ENCODE assay signal across 15 mouse cellular contexts in genomic region chr11:7862547-7862946, GRCm38 (mm10).
A peak's percentile ranks its signal among the peaks of the same experiment; 100 is the strongest.
DNase-seq lines count a peak whose midpoint lies in the region; ATAC-seq and TF ChIP-seq lines count a peak whose summit lies in the region.
"Had no signal": no experiment of that assay in that cellular context is flagged by ENCODE, and none has a peak within 500 bp of the region (broad histone marks: within the 10 kb centered on the region; RNA-seq: fewer than 3 reads in every experiment).

No protein-coding gene starts in this region.

- no peak for ATAC-seq in limb, embryonic 11.5 days (ENCODE audit: insufficient number of reproducible peaks, low FRiP score, low TSS enrichment, low read depth)
- ATAC-seq: forebrain, postnatal 0 days had no signal

- H3K9ac ChIP-seq in limb, embryonic 11.5 days (ENCODE audit: low read length), result no peak overlapping the region
- H3K9ac ChIP-seq: embryonic facial prominence, embryonic 15.5 days; forebrain, postnatal 0 days; liver, embryonic 14.5 days; midbrain, embryonic 12.5 days; neural tube, embryonic 15.5 days had no signal

- H3K4me1 ChIP-seq in limb, embryonic 11.5 days (ENCODE audit: control insufficient read depth, insufficient read depth, low read length), result no peaks in the 10 kb centered on the region
- H3K4me1 ChIP-seq in limb, embryonic 10.5 days, result no peaks in the 10 kb centered on the region
- H3K4me1 ChIP-seq: embryonic facial prominence, embryonic 15.5 days; midbrain, embryonic 12.5 days; neural tube, embryonic 15.5 days had no signal

- no peak overlapping the region for H3K4me3 ChIP-seq in gastrocnemius, adult 2 months
- no peak overlapping the region for H3K4me3 ChIP-seq in limb, embryonic 11.5 days (ENCODE audit: low read depth, low read length)
- H3K4me3 ChIP-seq in limb, embryonic 10.5 days, result no peak overlapping the region
- H3K4me3 ChIP-seq: embryonic facial prominence, embryonic 15.5 days; midbrain, embryonic 12.5 days; neural tube, embryonic 15.5 days had no signal

- H3K27me3 ChIP-seq in limb, embryonic 11.5 days (ENCODE audit: control insufficient read depth, insufficient read depth, low read length), result no peaks in the 10 kb centered on the region
- H3K27me3 ChIP-seq in limb, embryonic 10.5 days (ENCODE audit: low read depth, poor library complexity, severe bottlenecking), result no peaks in the 10 kb centered on the region
- H3K27me3 ChIP-seq: CH12.LX; embryonic facial prominence, embryonic 15.5 days; midbrain, embryonic 12.5 days; neural tube, embryonic 15.5 days had no signal

- H3K9me3 ChIP-seq in limb, embryonic 11.5 days (ENCODE audit: control insufficient read depth, low read length), result no peaks in the 10 kb centered on the region
- H3K9me3 ChIP-seq in limb, embryonic 10.5 days (replicated peaks), result no peaks in the 10 kb centered on the region
- H3K9me3 ChIP-seq: embryonic facial prominence, embryonic 15.5 days; midbrain, embryonic 12.5 days; neural tube, embryonic 15.5 days had no signal

- no peak overlapping the region for H3K4me2 ChIP-seq in limb, embryonic 11.5 days (ENCODE audit: low read depth, severe bottlenecking)
- H3K4me2 ChIP-seq: embryonic facial prominence, embryonic 15.5 days; midbrain, embryonic 12.5 days; neural tube, embryonic 15.5 days had no signal

- H3K36me3 ChIP-seq in limb, embryonic 11.5 days (ENCODE audit: control insufficient read depth, insufficient read depth, low read length), result no peaks in the 10 kb centered on the region
- no peaks in the 10 kb centered on the region for H3K36me3 ChIP-seq in limb, embryonic 10.5 days
- H3K36me3 ChIP-seq: embryonic facial prominence, embryonic 15.5 days; midbrain, embryonic 12.5 days; neural tube, embryonic 15.5 days had no signal

- peak; percentile 46 for TF ChIP-seq CTCF in gastrocnemius, adult 2 months (IDR thresholded peaks at IDR 0.05)

- intact Hi-C loops in gastrocnemius, adult 2 months (cut with DNase I), result no loop called here
- intact Hi-C loops in heart, postnatal 10 days (cut with DNase I), result loop anchor here (1.0 kb wide), 1 partner anchor 647 kb away; no protein-coding TSS in a partner anchor

- peak; percentile 17 for DNase-seq in gastrocnemius, adult 2 months
- no peak for DNase-seq in gastrocnemius, adult 8-10 months (ENCODE audit: low spot score in 2 of 2)
- DNase-seq in limb, embryonic 11.5 days (ENCODE audit: low spot score), result peak; percentile 14
- no peak for DNase-seq in limb, embryonic 10.5 days (ENCODE audit: low spot score)
- peak; percentile 11 to 17 for DNase-seq in heart, postnatal 10 days
- DNase-seq in lung, postnatal 25 days (ENCODE audit: low spot score), result peak; percentile 23
- DNase-seq in left cerebral cortex, adult 8-10 months (ENCODE audit: low spot score in 2 of 2), result no peak
- DNase-seq in spleen, postnatal 36 days (ENCODE audit: low spot score in 2 of 2), result no peak
- DNase-seq: forebrain, postnatal 0 days; right cerebral cortex, postnatal 14 days had no signal

- no peak overlapping the region for H3K27ac ChIP-seq in gastrocnemius, adult 2 months
- no peak overlapping the region for H3K27ac ChIP-seq in limb, embryonic 11.5 days (replicated peaks; ENCODE audit: low read depth, low read length)
- H3K27ac ChIP-seq in limb, embryonic 10.5 days, result no peak overlapping the region
- H3K27ac ChIP-seq: embryonic facial prominence, embryonic 15.5 days; liver, embryonic 14.5 days; midbrain, embryonic 12.5 days; neural tube, embryonic 15.5 days had no signal

Comparison
In these comparisons a context has a peak if more than half of its experiments do, and no peak if none do; other contexts are left out.
1. DNase-seq: peak in gastrocnemius, adult 2 months (single experiment), limb, embryonic 11.5 days (single experiment), heart, postnatal 10 days (2 of 2) and lung, postnatal 25 days (single experiment); none in gastrocnemius, adult 8-10 months (0 of 2), limb, embryonic 10.5 days (single experiment), left cerebral cortex, adult 8-10 months (0 of 2) and spleen, postnatal 36 days (0 of 2).